Mouse (Mus musculus) layer of hippocampus, adult 11-12 months (tissue): ENCODE measurements around the gene Bcs1l.

ENCODE experiments used
- DNase-seq: peaks from one replicate; pipeline ENCODE4 v3.0.0; 2022; ENCODE audit warnings: low spot score

Gene Bcs1l

GRCm38 (mm10) chr1:74587773-74588445 is at the start of gene Bcs1l, which contains the start of gene Zfp142:
Gene Bcs1l (plus strand): TSS chr1:74588289.
Gene Zfp142 (minus strand): TSS chr1:74588246.
- DNase-seq = peak; percentile 99

- DNase-seq = peak; percentile 71
These were observed 49.4 kb upstream of the Bcs1l start for GRCm38 (mm10) chr1:74538650-74539049.

DNA sequence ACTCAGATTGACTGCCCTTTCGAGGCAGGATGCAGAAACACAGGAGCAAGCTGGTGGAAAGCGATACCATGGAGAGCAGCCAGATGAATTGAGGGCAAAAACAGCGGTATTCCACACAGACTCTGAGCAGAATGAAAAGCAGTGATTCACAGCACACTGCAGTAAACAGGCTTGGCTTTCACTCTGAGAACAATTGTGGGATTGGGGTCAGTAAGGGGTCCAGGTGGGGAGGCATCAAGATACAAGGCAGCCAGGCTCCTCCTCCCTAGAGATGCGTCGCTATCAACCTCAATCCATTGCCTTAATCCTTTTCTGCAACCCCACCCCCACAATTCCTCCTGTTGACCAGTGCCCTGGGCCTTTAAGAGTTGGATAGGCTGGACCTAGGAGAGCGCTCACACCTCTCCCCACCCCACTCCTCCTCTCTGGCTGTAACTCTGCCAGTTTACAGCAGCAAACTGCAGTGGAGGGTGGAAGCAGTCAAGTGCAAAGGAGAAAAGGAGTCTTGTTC is 45.6 kb upstream of the Bcs1l start, which contains the start of gene Plcd4:
Gene Plcd4 (plus strand): TSS at position 438 of the 511 bp plus-strand sequence.
- DNase-seq = peak; percentile 13

GRCm38 (mm10) chr1:74544184-74544583 is 43.9 kb upstream of the Bcs1l start, which contains the start of gene Usp37:
Gene Usp37 (minus strand): TSS chr1:74544284.
- no peak for DNase-seq

DNA sequence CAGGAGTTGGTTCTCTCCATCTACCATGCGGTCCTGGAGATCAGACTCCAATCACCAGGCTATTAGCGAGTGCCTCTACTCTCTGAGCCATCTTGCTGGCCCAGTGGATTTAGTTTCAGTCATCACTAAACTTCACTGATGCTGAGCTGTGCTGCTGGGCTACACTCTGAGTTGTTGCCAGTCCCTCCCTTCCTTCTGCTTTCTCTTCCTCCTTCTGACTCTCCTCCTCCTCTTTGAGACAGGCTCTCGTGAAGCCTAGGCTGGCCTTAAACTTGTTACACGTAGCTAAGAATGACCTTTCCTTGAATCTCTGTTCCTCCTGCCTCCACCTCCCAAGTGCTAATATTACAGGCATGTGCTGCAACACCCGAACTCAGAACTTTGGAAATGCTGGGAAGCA is 29.0 kb upstream of the Bcs1l start:
- no peak for DNase-seq

GRCm38 (mm10) chr1:74565834-74566233 is 22.3 kb upstream of the Bcs1l start:
- DNase-seq = no peak

DNA sequence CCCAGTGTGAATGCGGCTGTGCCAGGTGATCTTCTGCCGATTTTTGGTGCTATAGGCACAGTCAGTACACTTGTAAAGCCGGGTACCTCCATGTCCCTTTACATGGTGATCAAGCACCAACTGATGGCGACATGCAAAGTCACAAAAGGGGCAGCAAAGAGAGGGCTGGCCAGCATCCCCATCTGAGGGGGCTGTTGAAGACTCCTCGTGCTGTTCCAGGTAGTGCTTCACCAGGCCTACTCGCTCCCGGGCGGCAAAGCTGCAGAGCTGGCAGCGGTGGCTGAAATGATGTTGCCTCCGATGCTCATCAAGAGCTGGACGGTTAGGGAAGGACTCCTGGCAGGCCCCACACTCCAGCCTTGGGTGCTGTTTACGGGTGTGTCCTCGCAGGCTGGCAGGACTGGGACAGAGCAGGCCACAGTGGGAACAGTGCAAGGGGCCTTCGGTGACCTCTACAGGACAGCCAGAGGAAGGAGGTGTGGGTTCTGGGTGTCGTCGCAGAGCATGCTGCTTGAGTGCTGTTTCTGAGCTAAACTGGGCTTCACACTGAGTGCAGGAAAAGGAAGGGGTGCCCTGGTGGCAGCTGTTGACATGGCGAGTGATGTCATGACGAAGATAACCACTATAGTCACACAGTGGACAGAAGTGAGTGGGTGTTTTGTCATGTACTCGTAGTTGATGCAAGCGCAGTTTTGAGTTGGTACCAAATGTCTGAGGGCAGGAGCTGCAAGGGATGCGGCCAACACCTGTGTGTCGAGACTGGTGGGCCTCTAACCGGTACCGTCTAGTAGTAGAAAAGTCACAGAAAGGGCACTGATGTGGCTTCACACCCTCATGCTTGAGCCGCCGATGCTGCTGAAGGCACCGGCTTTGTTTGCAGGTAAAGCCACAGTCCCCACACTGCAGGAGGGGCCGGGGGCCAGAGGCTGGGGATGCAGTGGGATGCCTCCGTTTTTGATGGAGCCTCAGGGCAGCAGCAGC is 18.1 kb upstream of the Bcs1l start:
- DNase-seq = no peak

- no peak for DNase-seq
These were observed 5.5 kb upstream of the Bcs1l start for GRCm38 (mm10) chr1:74582621-74583020.

DNA sequence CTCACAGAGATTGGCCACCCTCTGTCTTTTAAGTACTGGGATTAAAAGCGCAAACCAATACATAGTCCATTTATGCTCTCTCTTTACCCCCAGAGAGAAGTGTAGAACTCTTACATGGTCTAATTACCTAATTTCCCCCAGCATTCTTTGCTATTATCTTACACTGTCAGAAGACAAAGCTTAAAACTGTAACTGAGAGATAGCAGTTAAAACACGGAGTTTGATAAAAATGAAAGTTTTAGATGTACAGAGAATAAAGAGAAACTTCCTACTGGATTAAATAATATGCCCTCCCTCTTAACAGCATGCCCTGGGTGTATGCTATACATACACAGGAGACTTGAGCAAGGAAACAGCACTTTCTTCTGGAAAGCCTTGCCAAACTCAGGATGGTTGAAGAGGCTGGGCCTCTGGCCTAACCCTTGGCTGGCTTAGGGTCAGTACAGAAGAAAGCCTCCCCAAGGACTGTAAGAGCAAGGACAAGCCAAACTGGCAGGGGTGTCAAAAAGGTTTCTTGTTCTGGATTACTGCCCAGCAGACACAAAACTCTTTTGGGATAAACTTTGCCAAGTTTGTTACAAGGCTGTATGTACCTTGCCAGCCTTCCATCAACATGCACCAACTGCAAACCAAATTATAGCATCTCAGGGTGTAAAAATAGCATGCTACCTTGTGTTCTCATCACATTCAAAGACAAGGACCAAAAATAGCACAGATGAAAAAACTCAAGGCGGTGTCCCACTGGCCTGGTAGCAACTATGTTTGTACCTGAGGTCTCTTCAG is 3.3 kb upstream of the Bcs1l start:
- DNase-seq = no peak

- DNase-seq = no peak
These were observed 786 bp upstream of the Bcs1l start for GRCm38 (mm10) chr1:74587233-74587772.

- DNase-seq = no peak
These were observed 6.3 kb downstream of the Bcs1l start for GRCm38 (mm10) chr1:74594434-74594833.

DNA sequence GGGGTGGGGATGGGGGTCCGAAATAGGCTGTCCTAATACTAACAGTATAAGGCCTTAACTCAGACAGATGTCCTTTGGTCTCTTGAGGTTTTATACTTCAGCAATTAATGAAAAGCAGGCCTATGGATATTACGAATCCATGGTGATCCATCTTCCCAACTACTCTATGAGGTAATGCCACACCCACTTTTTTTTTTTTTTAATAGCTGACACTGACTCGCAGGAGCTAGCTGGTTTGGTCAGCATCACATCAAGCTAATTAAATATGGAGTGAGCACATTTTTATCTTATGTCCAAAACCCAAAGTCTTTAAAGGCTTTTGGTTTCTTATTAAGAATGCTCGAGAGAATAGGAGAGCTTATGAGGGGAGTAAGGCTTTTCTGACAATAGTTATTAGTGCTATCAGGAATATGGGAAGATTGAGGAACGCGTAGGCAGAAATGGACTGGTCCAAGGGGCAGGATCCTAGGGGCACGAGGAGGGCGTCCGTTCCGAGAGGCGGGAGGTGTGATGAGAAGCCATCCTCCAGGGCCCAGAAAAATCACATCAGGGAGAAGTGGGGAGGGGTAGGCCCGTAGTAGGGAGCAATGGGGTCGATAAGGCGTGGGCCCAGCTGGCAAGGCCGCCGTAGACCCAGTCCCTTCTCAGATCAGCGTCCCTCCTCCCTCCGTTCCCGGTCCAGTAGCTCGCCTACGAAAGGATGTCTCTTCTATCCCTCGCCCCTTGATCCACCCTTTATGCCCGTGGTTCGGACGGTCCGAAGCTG is 12.6 kb downstream of the Bcs1l start:
- peak; percentile 36 for DNase-seq

GRCm38 (mm10) chr1:74601267-74601962 is 13.3 kb downstream of the Bcs1l start, which contains the start of the genes Rnf25 and Stk36:
Gene Rnf25 (minus strand): TSS chr1:74601397.
Gene Stk36 (plus strand): TSS chr1:74601445.
- DNase-seq = peak; percentile 88

- no peak for DNase-seq
These were observed 36.1 kb downstream of the Bcs1l start for GRCm38 (mm10) chr1:74624183-74624582.

DNA sequence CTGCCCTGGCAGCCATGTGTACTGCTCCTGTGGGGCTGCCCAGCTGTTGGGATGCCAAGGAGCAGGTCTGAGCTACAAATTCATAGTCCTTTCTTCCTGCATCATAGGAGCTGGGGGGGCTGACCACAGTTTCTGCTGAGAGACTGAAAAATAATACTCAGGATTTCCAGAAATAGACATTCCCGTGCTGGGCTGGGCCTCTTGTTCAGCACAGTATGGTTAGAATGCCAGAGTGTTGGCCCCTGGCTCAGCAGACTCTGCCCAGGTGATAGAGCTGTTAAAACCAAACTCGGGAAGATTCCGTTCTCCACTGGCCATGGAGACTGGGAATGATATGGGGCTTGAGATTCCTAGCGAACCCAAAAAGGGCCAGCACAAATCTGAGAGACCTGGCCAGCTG is 38.0 kb downstream of the Bcs1l start:
- no peak for DNase-seq

DNA sequence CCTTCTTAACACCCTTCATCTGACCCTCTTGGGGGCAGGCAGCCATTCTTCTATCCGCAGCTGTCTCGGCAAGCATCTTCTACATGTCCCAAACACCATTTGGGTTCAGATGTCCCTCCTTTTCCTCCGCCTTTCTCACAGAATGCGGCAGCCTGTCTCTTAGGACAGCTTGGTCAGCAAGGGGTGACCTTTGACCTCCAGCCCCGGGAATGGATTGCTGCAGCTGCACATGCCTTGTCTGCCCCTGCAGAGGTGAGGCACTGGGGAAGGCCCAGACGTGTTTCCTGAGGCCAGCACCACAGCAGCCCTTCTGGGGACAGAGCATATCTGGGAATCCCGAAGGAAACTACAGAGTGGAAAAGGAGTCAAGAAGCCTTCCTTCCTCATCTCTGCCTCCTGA is 39.9 kb downstream of the Bcs1l start:
- no peak for DNase-seq

GRCm38 (mm10) chr1:74632734-74633133 is 44.6 kb downstream of the Bcs1l start:
- no peak for DNase-seq
